Mouse (Mus musculus) right cerebral cortex, postnatal 25 days (tissue): ENCODE results near the gene Wfdc15b.
"Not testable (repeated sequence)": the region's sequence is repeated elsewhere in the genome, so short reads cannot be mapped to it uniquely, and the experiment has no call there.

Source experiments
- DNase-seq: peaks from one replicate; pipeline ENCODE4 v3.0.0; 2022

The Wfdc15b gene

GRCm38 (mm10) chr2:164221522-164221921 is at the start of gene Wfdc15b:
Wfdc15b (minus strand) TSS chr2:164221660.
- no peak for DNase-seq

GRCm38 (mm10) chr2:164256540-164256939 is 35.1 kb upstream of the Wfdc15b start, which contains the start of gene Svs3b:
Svs3b (minus strand) TSS chr2:164256640.
- not testable (repeated sequence) for DNase-seq

- DNase-seq = no peak
These were observed 16.9 kb upstream of the Wfdc15b start, which contains the start of gene Svs2 for GRCm38 (mm10) chr2:164238366-164238765. Svs2 (minus strand) TSS chr2:164238466.

GRCm38 (mm10) chr2:164232671-164233070 is 11.2 kb upstream of the Wfdc15b start:
- DNase-seq = no peak

- no peak for DNase-seq
These were observed 7.1 kb upstream of the Wfdc15b start for GRCm38 (mm10) chr2:164228361-164229070.

GRCm38 (mm10) chr2:164219295-164219694 is 2.2 kb downstream of the Wfdc15b start:
- no peak for DNase-seq

- no peak for DNase-seq
These were observed 8.7 kb downstream of the Wfdc15b start for GRCm38 (mm10) chr2:164212711-164213110.

- no peak for DNase-seq
These were observed 10.6 kb downstream of the Wfdc15b start for GRCm38 (mm10) chr2:164210892-164211291.

GRCm38 (mm10) chr2:164206676-164207075 is 14.8 kb downstream of the Wfdc15b start:
- no peak for DNase-seq

- DNase-seq = not testable (repeated sequence)
These were observed 15.4 kb downstream of the Wfdc15b start for GRCm38 (mm10) chr2:164206011-164206410.

- DNase-seq = no peak
These were observed 21.7 kb downstream of the Wfdc15b start, which contains the start of gene Wfdc15a for GRCm38 (mm10) chr2:164199626-164200327. Wfdc15a (minus strand) TSS chr2:164200130.

GRCm38 (mm10) chr2:164196700-164196990 is 24.8 kb downstream of the Wfdc15b start:
- no peak for DNase-seq

- no peak for DNase-seq
These were observed 25.3 kb downstream of the Wfdc15b start for GRCm38 (mm10) chr2:164195971-164196699.

GRCm38 (mm10) chr2:164194959-164195630 is 26.4 kb downstream of the Wfdc15b start:
- DNase-seq = no peak

GRCm38 (mm10) chr2:164192279-164192678 is 29.2 kb downstream of the Wfdc15b start:
- no peak for DNase-seq

GRCm38 (mm10) chr2:164190576-164190975 is 30.9 kb downstream of the Wfdc15b start, which contains the start of gene Wfdc12:
Wfdc12 (minus strand) TSS chr2:164190608.
- no peak for DNase-seq

GRCm38 (mm10) chr2:164188722-164189121 is 32.7 kb downstream of the Wfdc15b start:
- no peak for DNase-seq

GRCm38 (mm10) chr2:164184145-164184719 is 37.2 kb downstream of the Wfdc15b start:
- no peak for DNase-seq

- DNase-seq = no peak
These were observed 38.1 kb downstream of the Wfdc15b start for GRCm38 (mm10) chr2:164183340-164183739.

GRCm38 (mm10) chr2:164182692-164183255 is 38.7 kb downstream of the Wfdc15b start, which contains the start of gene Wfdc5:
Wfdc5 (minus strand) TSS chr2:164182742.
- DNase-seq = no peak

- no peak for DNase-seq
These were observed 40.7 kb downstream of the Wfdc15b start for GRCm38 (mm10) chr2:164180770-164181169.

GRCm38 (mm10) chr2:164180124-164180523 is 41.3 kb downstream of the Wfdc15b start:
- no peak for DNase-seq
